Mouse (Mus musculus): ENCODE data around the gene Vps54. TPM values are rescaled to one million over a fixed set of nuclear protein-coding genes. Genes with fewer than 3 reads are reported as not detected.
"Not testable (repeated sequence)": the region's sequence is repeated elsewhere in the genome, so short reads cannot be mapped to it uniquely, and the experiment has no call there.

The Vps54 gene
- total and polyA plus RNA-seq, 2 experiments from 2014 or later: 5.6 to 40.2 TPM

DNA sequence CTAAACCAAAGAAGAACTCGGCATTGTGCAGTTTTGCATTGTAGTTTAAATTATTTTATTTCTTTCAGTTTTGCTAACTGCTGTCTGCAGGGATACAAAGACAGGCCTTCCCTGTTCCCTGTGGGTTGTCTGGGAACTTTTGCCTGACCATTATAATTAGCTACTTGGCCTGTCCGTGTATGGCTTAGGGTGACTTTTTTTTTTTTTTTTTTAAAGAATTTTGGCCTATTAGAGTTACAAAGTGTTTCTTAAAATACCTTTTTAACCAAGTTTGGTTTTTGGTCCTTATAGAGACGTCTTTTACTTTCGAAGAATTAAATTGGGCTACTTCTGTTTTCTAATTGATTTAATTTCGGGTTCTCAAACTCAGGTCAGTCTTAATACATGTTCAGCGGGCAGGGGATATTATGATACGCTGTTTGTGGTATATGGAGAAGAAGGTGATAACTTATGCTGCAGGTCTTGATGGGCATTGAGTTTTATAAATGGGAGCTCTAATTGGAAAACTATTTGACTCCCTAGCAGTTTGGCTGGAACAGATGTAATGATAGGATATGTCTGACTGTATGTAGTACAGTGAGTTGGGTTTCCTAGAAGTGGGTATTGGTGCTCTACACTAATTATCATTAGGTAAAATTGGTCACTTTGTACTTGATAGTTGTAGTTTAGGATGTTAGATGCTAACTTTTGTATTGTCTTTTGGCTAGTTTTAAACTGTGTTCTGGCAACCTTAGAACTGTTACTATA is 855 bp downstream of the Vps54 start:
- Histone ChIP-seq H3K27ac (ENCODE audit: low read depth, low read length) (peak overlapping the region; percentile 96; the same call in 1 of the 2 replicates), H3K9me3 (ENCODE audit: low read length) (no peaks in the 10 kb centered on the region), H3K9ac (peak overlapping the region; percentile 98), H3K4me2 (ENCODE audit: low read depth) (peak overlapping the region; percentile 58), H3K4me3 (ENCODE audit: low read depth, low read length) (peak overlapping the region; percentile 89), H3K36me3 (ENCODE audit: insufficient read depth) (no peaks in the 10 kb centered on the region), H3K4me1 (ENCODE audit: insufficient read depth) (peaks cover 8% of the 10 kb centered on the region; the same call in 1 of the 2 replicates), H3K27me3 (ENCODE audit: insufficient read depth, low read length) (no peaks in the 10 kb centered on the region)
- no peak for DNase-seq
- TF ChIP-seq CTCF (IDR thresholded peaks at IDR 0.05; ENCODE audit: low read depth): no peak
- whole genome bisulfite sequencing: 15% methylated on average over 7 of the region's 7 CpGs
- peak; percentile 1; the same call in 1 of the 2 replicates for ATAC-seq

DNA sequence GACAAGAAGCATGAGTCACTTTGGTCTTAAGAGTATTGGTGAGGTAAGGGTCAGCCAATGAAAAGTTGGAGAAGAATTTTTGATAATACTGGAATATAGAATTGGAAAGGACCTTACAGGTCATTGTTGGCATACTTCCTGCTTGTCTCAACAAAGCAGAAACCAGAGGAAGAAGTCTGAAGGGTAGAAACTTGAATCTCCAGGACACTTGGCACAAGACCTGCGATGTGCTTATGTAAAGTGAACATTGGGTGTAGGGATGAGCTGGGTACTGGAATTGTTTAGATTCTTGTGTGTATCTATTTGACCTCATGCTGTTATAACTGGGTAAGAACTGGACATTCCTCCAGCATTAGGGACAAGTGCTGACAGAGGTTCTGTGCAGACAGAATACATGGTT is 2.3 kb downstream of the Vps54 start:
- Histone ChIP-seq H3K27ac (ENCODE audit: low read depth, low read length) (no peak overlapping the region), H3K9ac (no peak overlapping the region), H3K4me2 (ENCODE audit: low read depth) (no peak overlapping the region; the same call in 1 of the 2 replicates), H3K36me3 (ENCODE audit: insufficient read depth) (no peaks in the 10 kb centered on the region), H3K4me1 (ENCODE audit: insufficient read depth) (peaks cover 8% of the 10 kb centered on the region; the same call in 1 of the 2 replicates), H3K4me3 (ENCODE audit: low read depth, low read length) (no peak overlapping the region), H3K27me3 (ENCODE audit: insufficient read depth, low read length) (no peaks in the 10 kb centered on the region), H3K9me3 (ENCODE audit: low read length) (no peaks in the 10 kb centered on the region)
- ATAC-seq (no peak), DNase-seq (no peak)
- WGBS: 91% methylated on average over 1 of the region's 1 CpGs
- no peak for TF ChIP-seq CTCF (IDR thresholded peaks at IDR 0.05; ENCODE audit: low read depth)

DNA sequence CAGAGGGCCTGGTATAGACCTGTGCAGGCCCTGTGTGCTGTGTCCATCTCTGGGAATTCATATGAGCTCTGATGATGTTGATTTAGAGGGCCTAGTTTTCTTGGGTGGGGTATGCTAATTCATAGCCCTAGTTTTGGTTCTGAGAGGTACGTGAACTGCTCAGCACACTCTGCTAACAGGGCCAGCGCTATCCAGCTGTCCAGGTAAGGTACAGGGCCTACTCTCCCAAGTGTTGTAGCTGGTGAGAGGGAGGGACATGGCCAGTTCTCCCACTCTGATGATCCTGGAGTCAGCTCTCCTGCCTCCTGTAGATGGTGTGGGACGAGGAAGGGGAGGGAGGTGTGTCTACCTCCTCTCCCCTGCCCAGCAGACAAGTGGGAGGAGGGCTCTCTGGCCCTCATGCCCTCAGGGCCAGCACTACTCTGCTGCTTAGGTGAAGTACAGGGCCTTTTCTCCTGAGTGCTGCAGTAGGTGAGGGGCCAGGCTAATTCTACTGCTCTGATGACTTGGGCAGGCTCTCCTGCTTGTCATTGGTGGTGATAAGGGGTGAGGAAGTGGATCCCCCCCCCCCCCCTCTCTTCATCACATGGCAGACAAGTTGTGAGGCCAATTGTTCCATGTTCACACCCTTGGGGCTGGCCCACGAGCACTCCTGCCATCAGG is 8.3 kb downstream of the Vps54 start:
- Histone ChIP-seq H3K4me3 (ENCODE audit: low read depth, low read length) (no peak overlapping the region), H3K4me2 (ENCODE audit: low read depth) (no peak overlapping the region), H3K36me3 (ENCODE audit: insufficient read depth) (no peaks in the 10 kb centered on the region), H3K27me3 (ENCODE audit: insufficient read depth, low read length) (no peaks in the 10 kb centered on the region), H3K9me3 (ENCODE audit: low read length) (no peaks in the 10 kb centered on the region), H3K4me1 (ENCODE audit: insufficient read depth) (no peaks in the 10 kb centered on the region), H3K27ac (ENCODE audit: low read depth, low read length) (no peak overlapping the region), H3K9ac (no peak overlapping the region)
- ATAC-seq (no peak), DNase-seq (no peak)
- no peak for TF ChIP-seq CTCF (IDR thresholded peaks at IDR 0.05; ENCODE audit: low read depth)
- WGBS: 87% methylated on average over 4 of the region's 4 CpGs

DNA sequence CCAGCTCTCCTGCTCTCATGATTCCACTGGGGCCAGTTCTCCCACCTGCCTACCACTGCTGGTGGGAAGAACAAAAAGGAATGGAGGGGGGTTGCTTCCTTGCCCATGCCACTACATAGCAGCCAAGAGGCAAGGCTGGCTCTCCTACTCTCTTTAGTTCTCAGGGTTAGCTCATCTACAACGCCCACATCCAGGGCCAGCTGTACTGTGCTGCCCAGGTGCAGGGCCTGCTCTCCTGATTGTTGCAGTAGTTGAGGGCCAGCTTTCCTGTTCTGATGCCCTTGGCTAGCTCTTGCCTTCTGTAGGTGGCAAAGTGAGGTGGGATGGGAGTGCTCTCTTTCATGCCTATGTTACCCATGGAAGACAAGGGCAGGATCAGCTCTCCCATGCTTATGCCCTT is 8.9 kb downstream of the Vps54 start:
- no peak overlapping the region for H3K27ac ChIP-seq (ENCODE audit: low read depth, low read length)
- no peak for ATAC-seq

DNA sequence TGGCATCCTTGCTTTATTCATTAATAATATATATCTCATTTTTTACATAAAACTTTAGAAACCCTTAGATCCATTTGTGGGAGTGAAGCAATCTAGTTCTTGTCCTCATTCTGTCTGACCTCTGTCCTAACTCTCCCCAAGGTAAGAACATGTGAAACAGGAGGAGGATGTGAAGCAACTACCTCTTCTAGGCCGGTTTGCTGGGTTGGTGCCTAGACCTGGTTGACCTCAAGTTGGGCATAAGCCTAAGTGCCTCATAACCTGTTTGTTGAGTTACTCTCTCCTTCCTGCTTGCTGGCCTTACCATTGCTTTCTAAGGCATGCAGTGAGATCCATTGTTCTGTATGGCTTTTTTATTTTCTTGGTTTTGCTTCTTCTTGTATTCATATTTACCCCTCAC is 11.3 kb downstream of the Vps54 start:
- no peak for ATAC-seq
- H3K4me2 ChIP-seq (ENCODE audit: low read depth): no peak overlapping the region

More for the DNA sequence above, 8.9 kb downstream of the Vps54 start:
- Histone ChIP-seq H3K9me3 (ENCODE audit: low read length) (no peaks in the 10 kb centered on the region), H3K27me3 (ENCODE audit: insufficient read depth, low read length) (no peaks in the 10 kb centered on the region), H3K4me3 (ENCODE audit: low read depth, low read length) (no peak overlapping the region), H3K36me3 (ENCODE audit: insufficient read depth) (no peaks in the 10 kb centered on the region), H3K4me2 (ENCODE audit: low read depth) (no peak overlapping the region), H3K4me1 (ENCODE audit: insufficient read depth) (no peaks in the 10 kb centered on the region), H3K9ac (no peak overlapping the region)
- no peak for TF ChIP-seq CTCF (IDR thresholded peaks at IDR 0.05; ENCODE audit: low read depth)
- WGBS: 96% methylated on average over 1 of the region's 1 CpGs
- no peak for DNase-seq

DNA sequence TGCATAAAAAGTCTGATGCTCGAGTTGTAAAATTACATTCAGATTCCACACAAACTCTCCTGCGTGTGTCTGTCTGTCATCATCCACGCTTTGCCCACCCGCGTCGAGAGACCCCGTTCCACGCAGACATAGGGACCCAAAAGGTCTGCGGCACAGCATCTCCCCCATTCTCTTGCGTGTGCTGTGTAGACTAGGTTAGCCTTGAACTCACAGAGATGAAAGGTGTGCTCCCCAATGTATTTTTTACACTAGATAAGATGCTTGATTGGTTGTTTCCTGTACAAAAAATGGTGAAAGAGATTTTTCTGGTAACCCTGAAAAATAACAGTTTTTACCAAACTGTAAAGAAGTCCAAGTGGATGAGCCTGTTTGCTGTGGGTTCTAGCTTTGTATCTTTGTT is 19.5 kb downstream of the Vps54 start:
- not testable (repeated sequence) for H3K9me3 ChIP-seq (ENCODE audit: low read length)

More for the DNA sequence above, 11.3 kb downstream of the Vps54 start:
- Histone ChIP-seq H3K9me3 (ENCODE audit: low read length) (no peaks in the 10 kb centered on the region), H3K27me3 (ENCODE audit: insufficient read depth, low read length) (no peaks in the 10 kb centered on the region), H3K9ac (no peak overlapping the region), H3K4me3 (ENCODE audit: low read depth, low read length) (no peak overlapping the region), H3K27ac (ENCODE audit: low read depth, low read length) (no peak overlapping the region), H3K4me1 (ENCODE audit: insufficient read depth) (no peaks in the 10 kb centered on the region), H3K36me3 (ENCODE audit: insufficient read depth) (no peaks in the 10 kb centered on the region)
- no peak for TF ChIP-seq CTCF (IDR thresholded peaks at IDR 0.05; ENCODE audit: low read depth)
- 83% methylated on average over 1 of the region's 1 CpGs for WGBS
- DNase-seq: no peak

DNA sequence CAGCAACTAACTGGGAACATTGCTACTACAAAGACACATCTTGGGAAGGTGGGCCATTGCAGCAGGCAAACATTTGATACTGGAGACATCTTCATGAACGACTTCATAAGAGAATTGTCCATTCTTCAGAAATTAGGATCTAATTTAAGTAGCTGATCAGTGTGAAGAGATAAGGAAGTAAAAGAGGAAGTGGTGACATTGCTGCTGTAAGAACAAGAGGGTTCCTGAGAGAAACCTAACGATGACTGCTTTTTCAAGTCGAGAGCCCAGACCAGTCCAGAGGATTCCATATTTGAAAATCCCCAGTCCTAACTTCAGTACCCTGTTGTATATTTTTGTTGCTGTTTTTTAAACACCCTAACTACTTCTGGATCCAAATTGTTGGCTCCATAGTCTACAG is 26.3 kb downstream of the Vps54 start:
- H3K9ac ChIP-seq: no peak overlapping the region
- H3K4me1 ChIP-seq (ENCODE audit: insufficient read depth): no peaks in the 10 kb centered on the region
- DNase-seq: no peak
- ATAC-seq: no peak
- no peak overlapping the region for H3K4me3 ChIP-seq (ENCODE audit: low read depth, low read length)
- no peaks in the 10 kb centered on the region for H3K9me3 ChIP-seq (ENCODE audit: low read length)
- no peak for TF ChIP-seq CTCF (IDR thresholded peaks at IDR 0.05; ENCODE audit: low read depth)
- H3K27me3 ChIP-seq (ENCODE audit: insufficient read depth, low read length): no peaks in the 10 kb centered on the region
- H3K27ac ChIP-seq (ENCODE audit: low read depth, low read length): no peak overlapping the region
- H3K4me2 ChIP-seq (ENCODE audit: low read depth): no peak overlapping the region
- WGBS: 90% methylated on average over 3 of the region's 3 CpGs
- H3K36me3 ChIP-seq (ENCODE audit: insufficient read depth): peaks cover 10% of the 10 kb centered on the region; the same call in 1 of the 2 replicates

More for the DNA sequence above, 19.5 kb downstream of the Vps54 start:
- WGBS: 97% methylated on average over 10 of the region's 10 CpGs
- H3K4me2 ChIP-seq (ENCODE audit: low read depth); H3K4me1 ChIP-seq (ENCODE audit: insufficient read depth); H3K27me3 ChIP-seq (ENCODE audit: insufficient read depth, low read length); ATAC-seq; H3K4me3 ChIP-seq (ENCODE audit: low read depth, low read length); H3K27ac ChIP-seq (ENCODE audit: low read depth, low read length); H3K9ac ChIP-seq; DNase-seq; H3K36me3 ChIP-seq (ENCODE audit: insufficient read depth): not testable (repeated sequence)

Data from forebrain, postnatal 0 days (tissue).